Mouse (Mus musculus): ENCODE results near the gene Bak1.
"Not testable (repeated sequence)": the region's sequence is repeated elsewhere in the genome, so short reads cannot be mapped to it uniquely, and the experiment has no call there.

Gene Bak1

GRCm38 (mm10) chr17:26979426-26979825, 49.4 kb downstream of the Bak1 start:
- DNase-seq (ENCODE audit: low spot score) = no peak

DNA sequence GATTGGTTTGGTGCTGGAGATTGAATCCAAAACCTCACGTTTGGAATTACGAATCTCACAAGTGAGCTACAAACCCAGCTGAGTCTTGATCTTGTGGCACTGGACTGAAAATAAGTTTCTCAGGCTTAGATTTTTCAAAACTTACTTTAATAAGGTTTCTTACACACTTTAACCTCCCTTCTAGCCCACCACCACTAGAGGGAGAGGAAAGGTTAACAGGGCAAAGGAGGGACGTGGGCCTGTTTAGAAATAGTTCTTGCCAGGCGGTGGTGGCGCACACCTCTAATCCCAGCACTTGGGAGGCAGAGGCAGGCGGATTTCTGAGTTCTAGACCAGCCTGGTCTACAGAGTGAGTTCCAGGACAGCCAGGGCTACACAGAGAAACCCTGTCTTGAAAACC, 51.5 kb downstream of the Bak1 start:
- DNase-seq (ENCODE audit: low spot score) = not testable (repeated sequence)

DNA sequence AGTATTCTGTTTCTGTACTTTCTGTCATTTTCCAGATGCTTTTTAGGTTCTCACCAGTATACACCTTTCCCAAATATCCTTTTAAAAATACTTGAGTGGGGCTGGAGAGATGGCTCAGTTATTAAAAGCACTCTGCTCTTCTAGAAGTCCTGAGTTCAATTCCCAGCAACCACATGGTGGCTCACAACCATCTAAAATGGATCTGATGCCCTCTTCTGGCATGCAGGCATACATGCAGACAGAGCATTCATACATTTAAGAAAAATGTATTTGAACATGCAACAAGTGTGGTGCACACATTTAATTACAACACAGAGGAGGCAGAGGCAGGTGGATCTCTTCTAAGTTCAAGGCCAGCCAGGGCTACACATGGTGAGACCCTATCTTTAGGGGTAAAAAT, 53.4 kb downstream of the Bak1 start:
- DNase-seq (ENCODE audit: low spot score) = no peak

DNA sequence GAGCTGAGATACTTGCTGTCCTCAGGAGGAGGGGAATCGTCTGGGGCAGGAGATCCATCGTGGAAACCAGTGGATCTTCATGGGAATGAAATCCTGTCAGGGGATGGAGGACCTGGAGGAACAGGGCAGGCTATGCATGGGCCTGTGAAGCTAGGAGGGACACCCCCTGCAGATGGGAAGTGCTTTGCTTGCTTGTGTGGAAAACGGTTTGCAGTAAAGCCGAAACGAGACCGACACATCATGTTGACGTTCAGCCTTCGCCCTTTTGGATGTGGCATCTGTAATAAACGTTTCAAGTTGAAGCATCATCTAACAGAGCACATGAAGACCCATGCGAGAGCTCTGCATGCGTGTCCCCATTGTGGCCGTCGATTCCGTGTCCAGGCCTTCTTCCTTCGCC, 54.3 kb downstream of the Bak1 start:
- no peak for DNase-seq (ENCODE audit: low spot score)

DNA sequence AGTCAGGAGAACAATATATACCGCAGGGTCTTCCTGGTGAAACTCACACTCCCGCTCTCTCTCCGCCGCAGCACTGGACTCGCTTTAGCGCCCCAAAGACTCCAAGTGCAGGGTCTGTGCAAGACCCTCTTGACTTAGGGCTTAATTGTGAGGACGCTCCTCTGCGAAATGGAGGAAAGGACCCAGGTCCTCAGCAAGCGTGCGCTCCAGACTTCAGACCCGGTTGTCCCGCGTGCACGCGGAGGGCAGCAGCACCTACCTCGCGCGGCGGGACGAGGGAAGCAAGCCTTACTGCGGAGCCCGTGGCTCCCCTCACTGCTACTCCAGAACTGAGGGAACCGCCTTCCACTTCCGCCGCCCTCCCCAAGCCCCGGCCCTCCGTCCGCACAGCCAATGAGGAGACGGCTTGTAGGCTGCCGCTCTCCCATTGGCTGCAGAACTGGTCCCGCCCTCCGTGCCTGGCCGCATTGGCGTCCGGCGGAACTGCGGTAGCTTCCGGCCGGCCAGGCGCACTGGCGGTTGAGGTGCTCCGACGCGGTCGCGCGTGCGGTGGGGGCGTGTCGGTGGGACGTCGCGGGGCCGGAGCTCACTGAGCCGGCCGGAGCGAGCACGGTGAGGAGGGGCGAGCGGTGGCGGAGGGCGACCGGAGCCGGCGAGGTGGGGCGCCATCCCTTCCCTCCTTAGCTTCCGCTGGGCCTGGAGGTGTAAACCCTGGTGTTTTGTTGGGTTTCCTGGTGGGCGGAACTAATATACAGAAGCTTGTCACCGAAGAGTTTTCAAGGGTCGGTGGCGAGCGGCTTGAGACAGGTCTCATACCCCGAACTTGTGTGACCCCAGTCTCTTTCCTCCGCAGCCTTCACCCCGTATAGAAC, 55.9 kb downstream of the Bak1 start, which contains the start of gene Zbtb9:
Gene Zbtb9 (plus strand): TSS at position 465 of the 872 bp plus-strand sequence.
- peak; percentile 92 for DNase-seq (ENCODE audit: low spot score)

GRCm38 (mm10) chr17:26972107-26972506, 56.7 kb downstream of the Bak1 start:
- DNase-seq (ENCODE audit: low spot score) = no peak

DNA sequence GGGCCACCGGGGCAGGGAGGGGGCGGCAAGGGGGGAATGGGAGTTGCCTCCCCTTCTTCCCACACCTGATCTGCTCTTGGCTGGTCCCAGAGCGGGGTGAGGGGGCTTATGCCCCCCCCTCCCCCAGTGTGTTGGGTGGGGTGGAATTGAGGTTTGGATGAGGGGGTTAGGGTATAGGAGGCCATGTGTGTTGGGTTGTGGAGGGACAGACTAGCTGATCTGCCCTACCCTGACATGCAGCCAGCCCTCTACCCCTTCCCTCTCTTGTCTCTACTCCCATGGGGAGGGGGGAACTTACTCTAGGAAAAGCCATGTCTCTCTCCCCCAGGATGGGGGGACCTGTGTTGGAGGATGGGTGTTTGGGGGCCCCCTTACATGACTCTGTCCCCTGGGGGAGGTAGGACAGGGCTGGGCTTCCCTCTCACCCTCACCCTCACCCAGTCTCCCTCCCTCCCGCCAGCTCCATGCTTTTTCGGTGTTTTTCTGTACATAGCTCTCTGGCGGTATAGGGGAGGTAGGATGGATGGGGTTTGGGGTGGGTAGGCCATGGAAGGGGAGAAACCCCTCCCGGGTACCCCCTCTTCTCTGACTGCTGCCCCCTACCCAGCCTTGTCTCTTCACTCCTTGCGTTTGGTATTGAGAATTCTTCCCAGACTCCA, 57.4 kb downstream of the Bak1 start:
- DNase-seq (ENCODE audit: low spot score) = no peak

DNA sequence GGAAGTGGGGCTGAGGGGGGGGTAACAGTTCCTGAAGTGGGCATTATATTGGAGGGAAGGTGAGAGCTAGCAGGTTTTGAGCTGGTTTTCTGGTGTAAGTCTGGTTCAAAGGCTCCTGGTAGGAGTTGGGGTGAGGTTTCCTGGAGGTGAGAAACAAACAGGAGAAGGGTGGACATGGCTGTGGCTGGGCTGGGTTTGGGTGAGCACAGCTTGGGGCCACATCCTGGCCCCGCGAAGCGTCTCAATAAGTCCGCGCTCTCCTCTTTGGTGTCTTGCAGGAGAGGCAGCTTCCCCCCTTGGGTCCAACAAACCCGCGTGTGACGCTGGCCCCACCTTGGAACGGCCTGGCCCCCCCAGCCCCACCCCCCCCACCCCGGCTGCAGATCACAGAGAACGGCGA, 58.6 kb downstream of the Bak1 start:
- DNase-seq (ENCODE audit: low spot score) = no peak

Data from left cerebral cortex, adult 11 months (tissue).